Mouse (Mus musculus) testis, adult 2 months (tissue): ENCODE results near the gene Cript.

Experiments used
- CTCF ChIP-seq: fragments of 200-500 bp; IDR thresholded peaks from 2 replicates; pipeline ENCODE4 v1.5.1; 2012; ENCODE audit warnings: low read depth, mild to moderate bottlenecking, inconsistent platforms, low read length, moderate library complexity; ENCODE audit not compliant: control insufficient read depth, insufficient read depth, insufficient replicate concordance
- POLR2A ChIP-seq: fragments of 200-500 bp; IDR thresholded peaks from 2 replicates; pipeline ENCODE4 v1.6.1; 2012; ENCODE audit warnings: low read depth, mild to moderate bottlenecking, inconsistent platforms, low read length, moderate library complexity; ENCODE audit not compliant: control insufficient read depth

DNA sequence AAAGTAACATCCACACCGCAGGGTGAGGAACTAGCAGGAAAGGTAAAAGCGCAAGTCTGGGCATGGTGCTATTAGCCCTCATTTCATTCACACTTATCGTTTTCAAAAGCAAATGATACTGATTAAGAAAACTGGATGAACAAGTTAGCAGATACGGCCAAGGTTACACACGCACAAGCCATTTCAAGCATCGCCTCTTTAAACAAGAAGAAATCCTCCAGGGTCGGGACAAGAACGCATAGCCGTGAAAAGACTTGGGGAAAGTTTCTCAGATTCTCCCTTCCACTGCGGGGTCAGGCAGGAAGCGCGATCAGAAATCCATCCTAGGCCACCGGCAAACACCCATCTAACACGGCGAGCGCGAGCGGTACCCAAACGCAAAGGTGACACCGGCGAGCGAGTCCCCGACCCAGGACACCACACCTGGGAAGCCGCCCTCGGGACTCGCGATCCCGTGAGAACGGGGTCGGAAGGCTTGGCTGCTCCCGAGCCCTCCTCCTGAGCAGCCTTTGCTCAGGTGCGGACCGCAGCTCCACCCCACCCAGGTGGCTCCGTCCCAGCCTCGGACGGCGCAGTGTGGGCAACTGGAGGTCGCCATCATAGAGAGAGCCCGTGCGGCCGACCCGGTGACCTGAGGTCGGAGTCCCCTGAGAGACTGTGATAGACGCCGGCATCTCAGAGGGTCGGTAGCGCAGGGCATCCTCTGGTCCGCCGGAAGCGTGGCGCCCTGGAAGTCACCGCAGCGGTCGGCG is 683 bp upstream of the Cript start:
- TF ChIP-seq CTCF (no peak), POLR2A (no peak)
